Mouse (Mus musculus) hindbrain, embryonic 15.5 days (tissue): ENCODE data around the gene Btg1. TPM values are rescaled to one million over a fixed set of nuclear protein-coding genes. Genes with fewer than 3 reads are reported as not detected.

Source experiments
- ATAC-seq: fragments of 200-750 bp; cut with Nextera tagmentation; 2 replicates; pipeline ENCODE4 v1.8.0; 2017; ENCODE audit warnings: low read depth, moderate number of reproducible peaks, moderate TSS enrichment; ENCODE audit not compliant: low FRiP score
- H3K27ac ChIP-seq: fragments of 300-500 bp; sonication (generic); replicated peaks from 2 replicates; pipeline ENCODE4 v1.5.1; 2015; ENCODE audit warnings: mild to moderate bottlenecking, inconsistent platforms
- H3K27me3 ChIP-seq: fragments of 300-500 bp; sonication (generic); 2 replicates; pipeline ENCODE4 v1.6.1; 2015; ENCODE audit warnings: control low read depth, inconsistent platforms
- H3K36me3 ChIP-seq: fragments of 300-500 bp; sonication (generic); 2 replicates; pipeline ENCODE4 v1.6.1; 2015; ENCODE audit warnings: control low read depth, inconsistent platforms
- H3K4me1 ChIP-seq: fragments of 300-500 bp; sonication (generic); replicated peaks from 2 replicates; pipeline ENCODE4 v1.6.1; 2015; ENCODE audit warnings: control low read depth, inconsistent platforms
- H3K4me2 ChIP-seq: fragments of 300-500 bp; sonication (generic); 2 replicates; pipeline ENCODE4 v1.6.1; 2015; ENCODE audit warnings: moderate library complexity, mild to moderate bottlenecking, inconsistent platforms
- H3K4me3 ChIP-seq: fragments of 300-500 bp; sonication (generic); 2 replicates; pipeline ENCODE4 v1.5.1; 2015; ENCODE audit warnings: mild to moderate bottlenecking, inconsistent platforms
- H3K9ac ChIP-seq: fragments of 300-500 bp; sonication (generic); 2 replicates; pipeline ENCODE4 v1.6.1; 2015; ENCODE audit warnings: inconsistent platforms
- H3K9me3 ChIP-seq: fragments of 300-500 bp; sonication (generic); 2 replicates; pipeline ENCODE4 v1.6.1; 2016; ENCODE audit warnings: control low read depth, inconsistent platforms
- WGBS: fragments of 180-500 bp; shearing (Covaris S2); methylation state at CpG from one replicate; pipeline ENCODE4 v1.1.7; 2015; 5-methylcytosine and 5-hydroxymethylcytosine counted together
- polyA plus RNA-seq: library from polyadenylated mRNA; unstranded; fragments of >200 nt; fragmentation: Nextera tagmentation; extraction: Ambion mirVana; gene quantifications from 2 replicates; pipeline ENCODE4 v1.2.1, GENCODE M21; 2015

The Btg1 gene
- polyA plus RNA-seq, 1 experiment from 2014 or later, result 43.2 TPM

GRCm38 (mm10) chr10:96654576-96654975, 37.8 kb downstream of the Btg1 start:
- no peak for ATAC-seq
- peaks cover 8% of the 10 kb centered on the region for H3K4me1 ChIP-seq
- H3K27me3 ChIP-seq, result no peaks in the 10 kb centered on the region
- H3K4me2 ChIP-seq, result no peak overlapping the region
- H3K9ac ChIP-seq, result no peak overlapping the region
- no peaks in the 10 kb centered on the region for H3K9me3 ChIP-seq
- H3K36me3 ChIP-seq, result no peaks in the 10 kb centered on the region
- WGBS, result 81% methylated on average over 7 of the region's 7 CpGs
- H3K27ac ChIP-seq, result no peak overlapping the region
- no peak overlapping the region for H3K4me3 ChIP-seq

DNA sequence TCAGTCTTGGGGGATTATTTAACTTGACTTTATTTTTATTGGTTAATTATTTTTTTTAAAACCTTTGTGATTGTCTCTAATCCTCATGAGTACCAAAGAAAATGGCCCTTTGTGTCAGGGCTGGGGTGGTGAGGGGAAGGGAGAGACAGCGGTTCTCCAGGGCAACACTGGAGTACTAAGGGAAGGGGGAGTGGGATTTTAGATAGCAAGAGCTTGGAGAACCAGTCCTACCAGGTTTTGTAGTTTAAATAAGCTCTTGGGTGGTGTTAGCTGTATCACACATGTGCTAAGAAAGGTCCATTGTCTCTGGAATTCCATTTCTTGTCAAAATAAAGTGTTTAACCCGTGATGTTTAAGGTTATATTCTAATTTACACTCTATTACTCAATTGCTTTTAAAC, 38.3 kb downstream of the Btg1 start:
- H3K36me3 ChIP-seq, result no peaks in the 10 kb centered on the region
- H3K9me3 ChIP-seq, result no peaks in the 10 kb centered on the region
- H3K27me3 ChIP-seq, result no peaks in the 10 kb centered on the region
- no peak overlapping the region for H3K27ac ChIP-seq
- ATAC-seq, result no peak
- peaks cover 8% of the 10 kb centered on the region for H3K4me1 ChIP-seq
- no peak overlapping the region for H3K9ac ChIP-seq
- 76% methylated on average over 2 of the region's 2 CpGs for WGBS
- no peak overlapping the region for H3K4me3 ChIP-seq
- no peak overlapping the region for H3K4me2 ChIP-seq

GRCm38 (mm10) chr10:96656176-96656575, 39.4 kb downstream of the Btg1 start:
- no peaks in the 10 kb centered on the region for H3K27me3 ChIP-seq
- no peak overlapping the region for H3K4me3 ChIP-seq
- no peak overlapping the region for H3K27ac ChIP-seq
- H3K4me2 ChIP-seq, result no peak overlapping the region
- H3K9me3 ChIP-seq, result no peaks in the 10 kb centered on the region
- H3K4me1 ChIP-seq, result peaks cover 8% of the 10 kb centered on the region
- no peaks in the 10 kb centered on the region for H3K36me3 ChIP-seq
- no peak overlapping the region for H3K9ac ChIP-seq
- ATAC-seq, result no peak
- WGBS, result 84% methylated on average over 3 of the region's 3 CpGs

GRCm38 (mm10) chr10:96658906-96659305, 42.1 kb downstream of the Btg1 start:
- no peak overlapping the region for H3K27ac ChIP-seq

DNA sequence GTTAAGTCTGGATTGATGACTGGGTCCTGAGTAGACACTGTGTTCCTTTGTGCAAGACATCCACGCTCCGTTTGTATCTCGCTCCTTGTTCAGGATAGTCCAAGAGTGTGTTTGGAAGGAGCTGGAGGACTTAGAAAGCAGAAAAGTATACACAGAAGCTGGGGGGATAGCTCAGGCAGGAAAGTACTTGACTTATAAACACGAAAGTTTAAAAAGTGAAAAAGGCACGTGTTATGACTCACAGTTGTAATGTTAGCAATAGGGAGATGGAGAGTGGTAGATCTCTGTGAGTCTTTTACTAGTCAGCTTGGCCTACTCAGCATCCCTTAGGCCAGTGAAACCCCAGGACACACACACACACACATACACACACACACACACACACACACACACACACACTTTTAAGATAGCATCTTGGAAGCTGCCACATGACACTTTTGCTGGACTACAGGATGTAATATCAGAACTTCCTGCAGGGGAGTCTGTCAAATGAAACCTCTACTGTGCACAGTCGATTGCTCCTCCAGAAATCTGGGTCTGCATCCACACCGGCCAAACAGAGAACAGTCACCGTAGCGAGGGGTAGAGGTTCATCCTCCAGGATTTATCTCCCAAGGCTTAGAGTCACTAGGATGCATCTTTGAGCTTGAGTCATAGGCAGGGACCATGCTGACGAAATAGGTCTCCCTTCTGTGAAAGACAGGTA, 43.6 kb downstream of the Btg1 start:
- Histone ChIP-seq H3K27me3 (no peaks in the 10 kb centered on the region), H3K4me1 (peaks cover 8% of the 10 kb centered on the region), H3K9ac (no peak overlapping the region), H3K27ac (no peak overlapping the region), H3K4me3 (no peak overlapping the region), H3K4me2 (no peak overlapping the region), H3K9me3 (no peaks in the 10 kb centered on the region), H3K36me3 (no peaks in the 10 kb centered on the region)
- 89% methylated on average over 10 of the region's 10 CpGs for WGBS
- no peak for ATAC-seq

More at GRCm38 (mm10) chr10:96658906-96659305, 42.1 kb downstream of the Btg1 start:
- 7% methylated on average over 5 of the region's 5 CpGs for WGBS
- no peak overlapping the region for H3K9ac ChIP-seq
- H3K36me3 ChIP-seq, result no peaks in the 10 kb centered on the region
- no peak for ATAC-seq
- peaks cover 8% of the 10 kb centered on the region for H3K4me1 ChIP-seq
- no peak overlapping the region for H3K4me2 ChIP-seq
- H3K4me3 ChIP-seq, result no peak overlapping the region
- no peaks in the 10 kb centered on the region for H3K27me3 ChIP-seq
- H3K9me3 ChIP-seq, result no peaks in the 10 kb centered on the region

GRCm38 (mm10) chr10:96662976-96663375, 46.2 kb downstream of the Btg1 start:
- ATAC-seq, result no peak
- 91% methylated on average over 4 of the region's 4 CpGs for whole genome bisulfite sequencing

GRCm38 (mm10) chr10:96663739-96664430, 47.1 kb downstream of the Btg1 start:
- 93% methylated on average over 9 of the region's 9 CpGs for WGBS
- Histone ChIP-seq H3K9me3 (no peaks in the 10 kb centered on the region), H3K27me3 (no peaks in the 10 kb centered on the region), H3K27ac (no peak overlapping the region), H3K4me1 (peaks cover 3% of the 10 kb centered on the region), H3K4me2 (no peak overlapping the region), H3K36me3 (no peaks in the 10 kb centered on the region), H3K9ac (no peak overlapping the region), H3K4me3 (no peak overlapping the region)
- no peak for ATAC-seq

More at GRCm38 (mm10) chr10:96662976-96663375, 46.2 kb downstream of the Btg1 start:
- no peak overlapping the region for H3K27ac ChIP-seq
- H3K9me3 ChIP-seq, result no peaks in the 10 kb centered on the region
- H3K36me3 ChIP-seq, result no peaks in the 10 kb centered on the region
- peaks cover 8% of the 10 kb centered on the region for H3K4me1 ChIP-seq
- H3K9ac ChIP-seq, result no peak overlapping the region
- no peak overlapping the region for H3K4me3 ChIP-seq
- no peaks in the 10 kb centered on the region for H3K27me3 ChIP-seq
- no peak overlapping the region for H3K4me2 ChIP-seq
